Mouse (Mus musculus) spleen, postnatal 0 days (tissue): ENCODE results near the gene Frmpd3. TPM values are rescaled to one million over a fixed set of nuclear protein-coding genes. Genes with fewer than 3 reads are reported as not detected.

ENCODE experiments used
- microRNA counts: library from miRNA; unstranded; fragments of <30 nt; microRNA quantifications from one replicate; lab custom pipeline; 2015
- polyA plus RNA-seq: library from polyadenylated mRNA; unstranded; fragments of >200 nt; fragmentation: Nextera tagmentation; extraction: Ambion mirVana; gene quantifications from 2 replicates; pipeline ENCODE4 v1.2.1, GENCODE M21; 2015

Gene Frmpd3
- not detected in 2 replicates for polyA plus RNA-seq

GRCm38 (mm10) chrX:140341656-140342392 is at the start of gene Frmpd3:
Gene Frmpd3 (plus strand): TSS chrX:140342263.

DNA sequence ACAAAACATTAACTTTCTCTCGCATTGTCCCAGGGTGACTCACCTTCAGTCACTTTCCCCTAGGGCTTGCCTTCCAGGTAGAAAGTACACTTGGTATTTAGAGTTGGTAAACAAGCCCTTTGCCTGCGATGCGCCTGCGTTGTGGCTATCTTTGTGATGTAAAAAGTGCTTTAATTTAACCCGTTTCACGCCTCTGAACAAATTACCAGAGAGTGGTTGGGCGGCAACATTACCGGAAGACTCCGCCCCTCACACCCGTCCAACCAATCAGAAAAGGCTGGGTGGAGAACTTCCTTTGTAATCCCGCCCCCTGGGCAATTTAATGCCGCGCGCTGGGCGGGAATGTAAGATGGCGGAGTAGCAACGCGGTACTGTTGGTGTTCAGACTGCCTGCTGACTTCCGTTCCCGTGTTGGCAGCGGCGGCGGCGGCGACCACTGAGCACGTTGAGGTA is 114.2 kb downstream of the Frmpd3 start, which contains the start of gene Prps1:
TSS of gene Prps1 (plus strand) at position 335 of the 453 bp plus-strand sequence.

MicroRNA genes within 50 kb of the gene (microRNA counts, 519-probe panel; counts per million panel counts)
- microRNA mmu-miR-3475 (lab: Ali Mortazavi, UCI) = 88.3 counts per million

Other genes starting within 250 kb of the Frmpd3 start
- 46.9 and 52.2 TPM in 2 replicates for gene Prps1, start 114.3 kb downstream of the Frmpd3 start, polyA plus RNA-seq